Mouse (Mus musculus): Measurements from ENCODE around the gene Rsl24d1. TPM values are rescaled to one million over a fixed set of nuclear protein-coding genes. Genes with fewer than 3 reads are reported as not detected.

The Rsl24d1 gene
- polyA plus RNA-seq (2021; fragmentation: Nextera tagmentation) = 67.3 and 75.6 TPM in 2 replicates
- long read RNA-seq, experiment 1, transcript Rsl24d1-201 (6 exons, 1,543 nt) = major isoform, 111 of 138 reads
- long read RNA-seq, experiment 1, partial matches to known transcripts = 18 of 138 reads
- long read RNA-seq, experiment 1, other reads (novel, unspliced or antisense) = 8 of 138 reads
- long read RNA-seq, experiment 2, transcript Rsl24d1-201 (6 exons, 1,543 nt) = major isoform, 274 of 286 reads
- long read RNA-seq, experiment 2, partial matches to known transcripts = 4 of 286 reads
- long read RNA-seq, experiment 2, other reads (novel, unspliced or antisense) = 4 of 286 reads

GRCm38 (mm10) chr9:73112919-73113906 is at the start of gene Rsl24d1:
TSS of gene Rsl24d1 (plus strand) at chr9:73113426.

GRCm38 (mm10) chr9:73101536-73101935 is 11.7 kb upstream of the Rsl24d1 start, which contains the start of gene Khdc3:
TSS of gene Khdc3 (plus strand) at chr9:73101836.

GRCm38 (mm10) chr9:73102181-73102580 is 11.0 kb upstream of the Rsl24d1 start, which contains the start of gene Gm20509:
TSS of gene Gm20509 (plus strand) at chr9:73102470.

Other genes with a start within 250 kb of the Rsl24d1 start
- 4.8 and 5.1 TPM in 2 replicates for gene Pygo1, start 187.8 kb upstream of the Rsl24d1 start, polyA plus RNA-seq (2021; fragmentation: Nextera tagmentation)
- gene Dyx1c1, start 154.6 kb upstream of the Rsl24d1 start, polyA plus RNA-seq (2021; fragmentation: Nextera tagmentation) = 1.7 and 1.8 TPM in 2 replicates
- gene Gm44503, start 154.6 kb upstream of the Rsl24d1 start, polyA plus RNA-seq (2021; fragmentation: Nextera tagmentation) = not detected in 2 replicates
- 24.1 and 31.9 TPM in 2 replicates for gene Ccpg1os, start 128.0 kb upstream of the Rsl24d1 start, polyA plus RNA-seq (2021; fragmentation: Nextera tagmentation)
- gene Ccpg1, start 128.0 kb upstream of the Rsl24d1 start, polyA plus RNA-seq (2021; fragmentation: Nextera tagmentation) = 50.2 and 53.1 TPM in 2 replicates
- 9.5 and 9.8 TPM in 2 replicates for gene Pigb, start 73.0 kb upstream of the Rsl24d1 start, polyA plus RNA-seq (2021; fragmentation: Nextera tagmentation)
- 1.4 and 1.6 TPM in 2 replicates for gene Rab27a, start 68.6 kb upstream of the Rsl24d1 start, polyA plus RNA-seq (2021; fragmentation: Nextera tagmentation)
- not detected in 2 replicates for gene Khdc3, start 11.6 kb upstream of the Rsl24d1 start, polyA plus RNA-seq (2021; fragmentation: Nextera tagmentation)
- not detected in 2 replicates for gene Gm20509, start 11.0 kb upstream of the Rsl24d1 start, polyA plus RNA-seq (2021; fragmentation: Nextera tagmentation)

Measured in layer of hippocampus, adult 6 months (tissue).